Mouse (Mus musculus) liver, adult (tissue): ENCODE results near the gene Reep3.

Experiments used
- GATA4 ChIP-seq: IDR thresholded peaks from 2 replicates; pipeline ENCODE4 v1.6.1; 2014; ENCODE audit warnings: mild to moderate bottlenecking, low read length; ENCODE audit not compliant: insufficient replicate concordance

Reep3 gene

DNA sequence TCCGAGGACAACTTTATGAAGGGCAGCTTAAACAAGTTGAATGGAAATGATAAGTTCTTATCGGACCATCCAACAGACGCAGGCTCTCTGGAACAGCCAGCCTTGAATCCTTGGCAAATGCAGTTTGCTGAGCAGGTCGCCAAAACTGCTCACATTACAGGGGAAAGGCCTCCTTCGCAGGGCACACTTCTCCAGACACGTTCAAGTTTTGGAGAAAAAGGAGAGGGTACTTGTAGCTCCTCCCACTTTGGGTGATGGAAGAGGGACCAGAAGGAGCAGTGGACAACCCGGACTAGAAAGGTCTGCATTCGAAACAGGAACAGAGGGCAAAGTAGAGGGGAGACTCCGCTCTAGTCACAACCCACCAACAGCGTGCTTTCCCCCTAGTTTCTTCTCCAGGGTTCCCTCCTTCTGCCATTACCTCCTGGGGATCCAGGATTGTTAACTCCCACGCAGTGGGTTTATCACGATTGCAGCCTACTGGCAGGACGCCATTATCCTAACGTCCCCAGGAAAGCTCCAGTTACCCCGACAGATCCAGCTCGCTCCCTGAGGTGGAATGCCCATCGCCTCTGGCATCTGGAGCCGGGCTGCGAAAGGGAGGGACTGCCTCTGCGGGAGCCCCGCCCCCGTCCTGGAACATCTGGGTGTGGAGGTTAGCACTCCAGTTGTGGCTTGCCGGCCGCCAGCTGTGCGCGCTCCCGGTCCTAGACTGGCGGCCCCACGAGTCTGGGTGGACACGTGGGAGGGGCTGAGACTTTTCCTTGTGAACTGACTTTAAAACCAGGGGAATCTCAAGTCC, 94.3 kb downstream of the Reep3 start:
- TF ChIP-seq GATA4 = peak; percentile 49; the same call in 1 of the 2 replicates

DNA sequence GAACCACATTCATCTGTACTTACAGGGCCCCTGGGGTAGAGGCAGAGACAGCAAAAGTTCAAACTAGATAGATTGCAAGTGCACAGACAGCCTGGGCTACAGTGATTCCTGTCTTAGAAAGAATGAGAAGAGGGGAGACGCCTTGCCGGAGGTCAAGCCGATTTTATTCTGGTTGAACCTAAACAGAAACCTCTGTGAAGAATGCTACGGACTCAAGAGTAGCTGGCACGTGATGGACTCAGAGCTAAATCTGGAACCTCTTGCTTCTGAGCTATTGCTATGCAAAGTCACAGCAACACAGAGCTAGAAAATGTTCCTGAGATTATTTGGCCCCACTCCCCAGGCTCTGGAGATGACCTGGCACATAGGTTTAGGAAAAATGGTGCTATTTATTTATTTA, 96.6 kb downstream of the Reep3 start:
- no peak for TF ChIP-seq GATA4

DNA sequence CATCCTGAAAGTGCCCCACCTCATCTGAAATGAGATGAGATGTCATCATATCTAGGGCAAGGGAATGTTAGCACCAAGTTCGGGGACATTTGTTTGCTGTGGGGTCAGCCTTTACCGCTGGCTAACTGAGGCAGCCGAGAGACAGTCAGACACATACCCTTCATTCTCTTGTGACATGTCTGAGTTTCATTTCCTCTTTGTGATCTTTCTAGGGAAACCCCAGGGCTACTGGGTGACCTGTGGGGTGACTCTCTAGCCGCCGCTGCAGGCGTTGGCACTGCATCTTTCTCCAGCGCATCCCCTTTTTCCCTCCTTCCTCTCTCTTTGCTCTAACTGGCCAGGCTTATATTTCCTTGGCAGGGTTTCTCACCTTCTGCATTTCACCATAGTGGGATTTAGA, 98.0 kb downstream of the Reep3 start:
- TF ChIP-seq GATA4 = no peak

DNA sequence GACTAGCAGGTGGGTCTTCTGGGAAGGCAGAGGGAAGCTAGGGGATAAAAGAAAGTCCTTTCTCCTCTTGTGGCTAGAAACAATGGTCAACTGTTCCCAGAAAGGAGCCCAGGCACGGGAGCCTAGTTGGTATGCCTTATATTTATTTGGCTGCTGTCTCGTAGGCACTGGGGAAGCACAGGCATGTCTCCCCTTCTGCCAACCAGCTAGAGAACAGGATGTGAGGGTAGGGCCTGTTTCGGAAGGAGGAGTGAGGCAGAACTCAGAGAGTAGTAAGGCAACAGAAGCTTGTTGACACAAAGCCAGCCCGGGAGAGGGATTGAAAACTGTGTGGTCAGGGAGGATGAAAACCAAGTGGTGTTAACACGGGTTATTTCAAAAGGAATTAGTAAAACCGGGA, 101.6 kb downstream of the Reep3 start:
- TF ChIP-seq GATA4 = no peak

DNA sequence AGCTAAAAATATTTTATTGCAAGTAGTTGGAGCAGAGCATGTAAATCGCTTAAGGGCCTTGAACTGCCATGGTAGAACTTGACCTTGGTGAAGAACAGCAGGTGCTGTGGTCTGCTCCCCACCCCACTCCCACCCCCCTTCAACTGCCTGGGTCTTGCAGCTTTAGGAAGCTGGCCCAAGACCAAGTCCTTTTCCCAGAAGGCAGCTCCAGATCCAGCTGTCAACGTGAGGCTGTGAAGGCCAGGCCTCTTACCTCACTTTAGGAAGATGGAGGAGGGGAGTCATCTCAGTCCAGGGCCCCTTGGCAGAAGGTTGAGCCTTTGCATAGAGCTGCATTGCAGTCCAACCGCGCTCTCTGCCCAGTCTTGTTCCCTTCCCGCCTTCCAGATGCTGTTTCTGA, 102.3 kb downstream of the Reep3 start:
- TF ChIP-seq GATA4 = no peak

DNA sequence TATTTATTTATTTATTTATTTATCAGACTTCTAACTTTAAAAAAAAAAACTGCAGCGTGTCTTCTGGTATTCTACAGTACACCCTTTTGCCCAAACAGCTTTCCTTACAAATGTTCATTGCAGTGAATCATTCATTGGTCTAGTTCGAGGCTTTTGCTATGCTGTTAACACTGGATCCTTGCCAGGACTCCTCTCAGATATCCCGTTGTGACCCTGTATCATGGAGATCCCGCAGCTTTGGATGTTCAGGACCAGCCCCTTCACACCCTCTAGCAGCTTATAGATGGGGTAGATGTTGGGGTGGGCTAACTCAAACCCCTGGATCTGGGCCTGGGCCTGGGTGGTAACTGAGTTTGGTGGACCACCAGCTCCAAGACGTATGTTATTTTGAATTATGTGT, 104.2 kb downstream of the Reep3 start:
- no peak for TF ChIP-seq GATA4

DNA sequence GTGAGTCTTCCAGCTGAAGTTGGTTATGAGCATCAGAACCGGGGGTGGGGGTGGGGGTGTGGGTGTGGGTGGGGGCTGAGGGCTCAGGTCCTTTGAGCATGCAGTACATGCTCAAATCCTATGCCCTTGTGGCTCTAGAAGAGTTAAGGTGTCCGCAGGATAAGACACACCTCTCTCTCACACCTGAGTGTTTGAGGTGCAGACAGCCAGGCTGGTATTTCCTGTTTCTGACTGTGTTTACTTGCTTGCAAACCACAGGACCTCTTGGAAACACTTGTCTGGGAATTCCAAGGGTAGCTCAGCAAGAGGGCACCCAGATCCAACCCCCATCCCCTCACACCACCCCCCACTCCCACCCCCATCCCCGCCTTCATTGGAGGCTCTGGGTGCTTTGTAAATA, 106.2 kb downstream of the Reep3 start:
- no peak for TF ChIP-seq GATA4

DNA sequence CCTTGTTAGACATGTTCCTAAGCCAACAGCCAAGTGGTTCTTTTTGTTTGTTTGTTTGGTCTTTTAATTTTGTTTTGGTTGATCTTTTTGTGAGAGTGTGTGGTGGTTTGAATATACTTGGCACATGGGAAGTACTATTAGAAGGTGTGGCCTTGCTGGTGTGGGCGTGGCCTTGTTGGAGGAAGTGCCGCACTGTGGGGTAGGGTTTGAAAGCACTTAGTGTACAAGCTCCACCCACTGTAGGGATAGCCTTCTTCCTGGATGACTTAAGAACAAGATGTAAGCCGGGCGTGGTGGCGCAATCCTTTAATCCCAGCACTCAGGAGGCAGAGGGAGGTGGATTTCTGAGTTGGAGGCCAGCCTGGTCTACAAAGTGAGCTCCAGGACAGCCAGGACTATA, 113.7 kb downstream of the Reep3 start:
- no peak for TF ChIP-seq GATA4

DNA sequence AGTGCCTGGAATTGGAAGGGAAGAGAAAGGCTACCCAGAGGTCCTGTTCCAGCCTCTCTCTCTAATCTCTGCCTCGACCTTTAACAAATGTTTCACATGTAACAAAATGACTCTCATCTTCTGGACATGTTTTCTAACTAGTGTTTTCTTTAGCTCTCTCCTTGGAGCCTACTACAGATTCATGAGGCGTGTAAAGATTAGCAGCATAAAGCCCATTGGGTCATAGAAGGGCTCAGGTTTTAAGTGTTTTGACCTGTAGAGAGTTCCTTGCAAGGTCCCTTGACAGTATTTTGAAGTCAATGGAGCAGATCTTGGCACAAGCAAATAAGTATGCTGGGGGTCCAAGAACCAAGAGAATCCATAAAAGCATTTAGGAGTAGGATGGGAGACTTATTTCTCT, 118.5 kb downstream of the Reep3 start:
- TF ChIP-seq GATA4 = no peak

DNA sequence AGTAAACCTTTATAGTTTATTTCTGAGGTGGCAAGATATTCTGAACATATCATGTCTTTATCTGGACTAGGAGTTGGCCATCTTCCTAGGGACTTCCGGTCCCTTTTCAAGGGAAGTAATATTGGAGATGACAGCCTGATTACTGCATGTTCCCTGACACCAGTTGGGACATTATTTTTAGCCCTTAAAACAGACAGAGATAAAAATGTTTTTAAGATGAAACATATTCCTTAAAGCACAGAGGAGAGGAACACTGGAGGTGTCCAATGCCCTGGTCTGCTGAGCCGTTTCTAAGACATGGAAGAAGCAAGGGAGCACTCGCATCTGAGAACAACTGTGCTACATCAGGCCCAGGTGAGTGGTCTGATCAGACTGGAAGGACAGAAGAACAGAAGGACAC, 119.7 kb downstream of the Reep3 start:
- no peak for TF ChIP-seq GATA4

DNA sequence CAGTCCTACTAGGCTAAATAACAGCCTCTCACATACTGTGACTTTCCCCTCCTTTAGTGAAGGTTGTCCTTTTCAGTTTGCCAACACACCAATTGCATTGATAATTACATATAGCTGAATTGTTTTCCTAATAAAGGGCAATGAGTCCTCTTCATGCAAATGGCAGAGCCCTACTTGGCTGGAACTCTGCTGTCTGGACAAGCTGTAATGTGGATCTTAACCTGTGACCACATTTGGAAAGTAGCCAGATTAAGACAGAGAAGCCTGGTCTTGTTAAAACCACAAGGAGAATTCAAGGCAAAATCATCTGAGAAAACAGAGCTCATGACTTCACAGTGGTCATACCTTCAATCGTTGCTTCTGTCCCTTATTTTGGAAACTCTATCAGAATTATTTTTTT, 121.3 kb downstream of the Reep3 start:
- TF ChIP-seq GATA4 = no peak

DNA sequence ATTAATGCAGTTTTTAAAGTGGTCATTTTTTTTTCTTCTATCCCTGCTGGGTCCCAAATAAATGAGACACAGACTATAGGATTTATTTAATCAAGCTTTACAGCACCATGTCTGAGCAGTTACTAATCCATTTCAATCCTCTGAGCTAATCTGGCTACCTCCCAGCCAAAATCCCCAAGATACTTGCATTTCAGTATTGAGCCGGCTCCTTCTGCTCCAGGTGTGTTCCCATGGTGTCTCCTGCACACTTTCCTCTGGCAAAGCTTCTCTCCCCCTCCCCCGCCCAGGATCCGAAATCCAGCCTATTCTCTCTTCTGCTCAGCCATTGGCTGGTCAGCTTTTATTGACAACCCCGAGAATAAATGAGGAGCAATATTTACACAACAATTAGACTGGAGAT, 122.3 kb downstream of the Reep3 start:
- no peak for TF ChIP-seq GATA4

DNA sequence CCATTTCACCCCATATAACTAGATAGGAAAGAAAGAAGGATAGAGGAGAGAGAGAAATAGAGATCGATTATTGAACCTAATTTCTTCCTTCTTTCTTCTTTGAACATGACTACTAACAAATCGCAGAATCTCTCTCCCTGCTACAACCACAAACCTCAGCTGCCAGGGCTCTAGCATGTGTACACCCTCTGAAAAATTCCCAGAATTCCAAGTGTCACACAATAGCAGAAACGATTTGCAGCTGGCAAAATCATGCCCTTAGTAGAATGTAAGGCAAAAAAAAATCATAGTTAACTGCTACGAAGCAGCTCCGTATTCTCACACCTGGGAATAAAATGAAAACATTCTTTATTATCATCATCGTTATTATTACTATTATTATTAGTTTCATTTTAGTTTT, 122.9 kb downstream of the Reep3 start:
- no peak for TF ChIP-seq GATA4

DNA sequence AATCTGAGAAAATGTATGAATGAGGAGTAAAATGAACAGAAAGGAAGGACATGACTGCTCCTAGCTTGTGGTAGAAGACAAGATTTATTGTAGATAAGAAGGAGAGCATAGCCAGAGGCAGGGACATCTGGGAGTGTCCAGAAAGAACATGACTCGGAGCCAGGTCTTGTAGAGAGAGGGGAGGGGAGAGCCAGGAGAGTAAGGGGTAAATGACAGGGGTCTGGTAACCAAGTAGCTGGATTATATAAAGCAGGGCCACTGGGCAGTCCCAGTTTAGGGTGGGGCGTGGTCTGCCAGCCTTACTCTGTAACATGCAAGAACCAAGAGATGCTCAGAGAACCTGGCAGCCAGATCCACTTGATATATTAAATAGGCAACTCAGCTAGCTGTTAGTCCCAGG, 123.5 kb downstream of the Reep3 start:
- TF ChIP-seq GATA4 = no peak

DNA sequence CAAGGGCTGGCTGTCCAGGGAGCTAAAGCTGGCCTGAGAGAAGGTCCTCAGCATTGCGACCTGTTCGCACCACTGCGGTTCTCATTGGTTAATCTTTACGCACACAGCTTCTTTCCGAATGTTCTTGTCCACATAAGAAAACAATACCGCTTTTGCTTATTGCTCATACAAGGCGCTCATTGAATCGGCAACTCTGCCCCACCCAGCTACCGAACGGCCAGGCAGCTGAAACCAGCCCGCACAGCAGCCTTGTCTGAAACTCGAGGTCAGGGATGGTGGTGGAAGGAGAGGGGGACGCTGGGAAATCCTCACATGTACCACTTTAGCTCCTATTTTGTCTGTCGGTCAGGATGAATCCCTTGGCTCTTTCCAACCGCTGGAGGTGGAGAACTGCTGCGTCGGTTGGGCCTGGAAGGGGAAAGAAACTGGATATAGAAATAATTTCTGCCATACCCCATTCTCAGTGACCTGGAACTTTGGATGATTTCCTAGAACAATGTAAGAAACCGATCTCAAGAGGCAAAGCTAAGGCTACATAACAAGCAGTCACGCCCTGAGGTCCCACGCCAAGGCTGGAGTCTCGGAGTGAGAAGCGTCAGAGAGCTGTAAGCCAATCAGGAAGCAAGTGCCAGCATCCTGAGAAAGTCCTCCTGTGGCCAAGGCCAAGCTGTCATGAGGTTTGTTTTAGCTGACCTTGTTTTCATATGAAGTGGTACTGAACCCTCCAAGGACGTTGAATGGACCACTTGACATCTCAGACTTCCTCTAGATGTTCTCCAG, 126.2 kb downstream of the Reep3 start:
- no peak for TF ChIP-seq GATA4

DNA sequence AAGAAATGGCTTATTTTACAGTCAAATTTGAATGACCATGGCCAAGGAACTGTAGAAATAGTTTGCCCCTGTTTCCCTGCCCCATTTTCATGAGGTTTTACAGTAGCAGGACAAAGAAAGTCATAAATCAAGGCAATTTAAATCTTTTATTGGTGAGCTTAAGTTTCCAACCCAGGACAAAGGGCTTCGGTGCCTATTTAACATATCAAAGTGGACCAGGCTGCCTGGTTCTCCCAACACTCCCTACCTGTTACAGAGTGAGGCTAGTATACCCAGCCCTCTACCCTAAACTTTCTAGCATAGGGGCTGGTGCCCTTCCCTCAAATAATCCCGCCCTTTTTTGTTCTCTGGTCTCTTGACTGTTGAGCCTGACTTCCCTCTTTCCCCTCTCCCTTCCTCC, 127.2 kb downstream of the Reep3 start:
- TF ChIP-seq GATA4 = no peak
